Mouse (Mus musculus) heart, embryonic 16.5 days (tissue): Measurements from ENCODE around the gene Slc6a20a. TPM values are rescaled to one million over a fixed set of nuclear protein-coding genes. Genes with fewer than 3 reads are reported as not detected.
"Not testable (repeated sequence)": the region's sequence is repeated elsewhere in the genome, so short reads cannot be mapped to it uniquely, and the experiment has no call there.

ENCODE experiments used
- ATAC-seq: fragments of 200-750 bp; cut with Nextera tagmentation; replicated peaks from 2 replicates; pipeline ENCODE4 v1.8.0; 2017; ENCODE audit warnings: moderate number of reproducible peaks; ENCODE audit not compliant: insufficient read depth, low FRiP score; ENCODE audit errors: extremely low read depth
- H3K27ac ChIP-seq: fragments of 300-500 bp; sonication (generic); 2 replicates; pipeline ENCODE4 v1.5.1; 2014; ENCODE audit warnings: mild to moderate bottlenecking, low read length, control low read depth, moderate library complexity
- H3K27me3 ChIP-seq: fragments of 300-500 bp; sonication (generic); 2 replicates; pipeline ENCODE4 v1.6.1; 2014; ENCODE audit warnings: low read length, mixed read lengths; ENCODE audit not compliant: control insufficient read depth, insufficient read depth
- H3K36me3 ChIP-seq: fragments of 300-500 bp; sonication (generic); 2 replicates; pipeline ENCODE4 v1.6.1; 2014; ENCODE audit not compliant: control insufficient read depth, insufficient read depth
- H3K4me1 ChIP-seq: fragments of 300-500 bp; sonication (generic); 2 replicates; pipeline ENCODE4 v1.6.1; 2014; ENCODE audit warnings: low read length, mixed read lengths; ENCODE audit not compliant: control insufficient read depth, insufficient read depth
- H3K4me2 ChIP-seq: fragments of 300-500 bp; sonication (generic); 2 replicates; pipeline ENCODE4 v1.6.1; 2014; ENCODE audit warnings: low read depth, mild to moderate bottlenecking, control low read depth, low read length
- H3K4me3 ChIP-seq: fragments of 300-500 bp; sonication (generic); 2 replicates; pipeline ENCODE4 v1.5.1; 2014; ENCODE audit warnings: mild to moderate bottlenecking, control low read depth, low read length
- H3K9ac ChIP-seq: fragments of 300-500 bp; sonication (generic); 2 replicates; pipeline ENCODE4 v1.6.1; 2014; ENCODE audit warnings: low read length, control low read depth
- H3K9me3 ChIP-seq: fragments of 300-500 bp; sonication (generic); replicated peaks from 2 replicates; pipeline ENCODE4 v1.6.1; 2016; ENCODE audit warnings: low read length; ENCODE audit not compliant: control insufficient read depth
- WGBS: fragments of 180-500 bp; shearing (Covaris S2); extraction: QIAGEN DNeasy Blood & Tissue Kit; methylation state at CpG from one replicate; pipeline ENCODE4 v1.1.7; 2014; 5-methylcytosine and 5-hydroxymethylcytosine counted together
- polyA plus RNA-seq: library from polyadenylated mRNA; unstranded; fragments of >200 nt; fragmentation: Nextera tagmentation; extraction: Ambion mirVana; gene quantifications from 2 replicates; pipeline ENCODE4 v1.2.1, GENCODE M21; 2015

The Slc6a20a gene
- polyA plus RNA-seq, 1 experiment from 2014 or later = 0.34 TPM

GRCm38 (mm10) chr9:123688227-123688626, 9.5 kb upstream of the Slc6a20a start:
- 50% methylated on average over 1 of the region's 1 CpGs for WGBS
- H3K4me2 ChIP-seq = no peak overlapping the region

GRCm38 (mm10) chr9:123686206-123686605, 7.5 kb upstream of the Slc6a20a start:
- H3K27me3 ChIP-seq = peaks cover 5% of the 10 kb centered on the region; the same call in 1 of the 2 replicates
- ATAC-seq = no peak
- no peak overlapping the region for H3K4me2 ChIP-seq
- H3K36me3 ChIP-seq = no peaks in the 10 kb centered on the region
- WGBS = 82% methylated on average over 5 of the region's 5 CpGs
- H3K9me3 ChIP-seq = peaks cover 2% of the 10 kb centered on the region; the same call in 1 of the 2 replicates
- no peak overlapping the region for H3K27ac ChIP-seq
- no peak overlapping the region for H3K9ac ChIP-seq
- no peak overlapping the region for H3K4me3 ChIP-seq
- no peaks in the 10 kb centered on the region for H3K4me1 ChIP-seq

More at GRCm38 (mm10) chr9:123688227-123688626, 9.5 kb upstream of the Slc6a20a start:
- Histone ChIP-seq H3K4me1 (no peaks in the 10 kb centered on the region), H3K27me3 (no peaks in the 10 kb centered on the region), H3K27ac (no peak overlapping the region), H3K4me3 (no peak overlapping the region), H3K9ac (no peak overlapping the region), H3K36me3 (0 out of 2 replicates have a peak, but pooled peaks cover 2% of the 10 kb centered on the region), H3K9me3 (peaks cover 2% of the 10 kb centered on the region; the same call in 1 of the 2 replicates)
- ATAC-seq = no peak

- no peaks in the 10 kb centered on the region for H3K36me3 ChIP-seq
- peaks cover 24% of the 10 kb centered on the region for H3K27me3 ChIP-seq
- ATAC-seq = no peak
- H3K27ac ChIP-seq = no peak overlapping the region
- H3K9ac ChIP-seq = no peak overlapping the region
- peaks cover 2% of the 10 kb centered on the region; the same call in 1 of the 2 replicates for H3K9me3 ChIP-seq
- 46% methylated on average over 3 of the region's 3 CpGs for WGBS
- no peak overlapping the region for H3K4me3 ChIP-seq
- no peak overlapping the region for H3K4me2 ChIP-seq
- peaks cover 2% of the 10 kb centered on the region; the same call in 1 of the 2 replicates for H3K4me1 ChIP-seq
Observed at GRCm38 (mm10) chr9:123683704-123684103, 5.0 kb upstream of the Slc6a20a start.

- no peak overlapping the region for H3K4me2 ChIP-seq
- peaks cover 46% of the 10 kb centered on the region for H3K27me3 ChIP-seq
- ATAC-seq = no peak
- H3K9me3 ChIP-seq = no peaks in the 10 kb centered on the region
- no peak overlapping the region for H3K27ac ChIP-seq
- H3K4me1 ChIP-seq = peaks cover 7% of the 10 kb centered on the region
- 36% methylated on average over 2 of the region's 2 CpGs for WGBS
- no peaks in the 10 kb centered on the region for H3K36me3 ChIP-seq
- H3K9ac ChIP-seq = no peak overlapping the region
- H3K4me3 ChIP-seq = peak overlapping the region; percentile 51
Observed at GRCm38 (mm10) chr9:123679198-123679597, 513 bp upstream of the Slc6a20a start.

GRCm38 (mm10) chr9:123665645-123666044, 13.0 kb downstream of the Slc6a20a start:
- Histone ChIP-seq H3K4me1 (no peaks in the 10 kb centered on the region), H3K4me3 (no peak overlapping the region), H3K9me3 (no peaks in the 10 kb centered on the region), H3K36me3 (no peaks in the 10 kb centered on the region), H3K27ac (no peak overlapping the region), H3K27me3 (no peaks in the 10 kb centered on the region), H3K4me2 (no peak overlapping the region), H3K9ac (no peak overlapping the region)
- ATAC-seq = no peak
- WGBS = 44% methylated on average over 5 of the region's 5 CpGs

- H3K27me3 ChIP-seq, H3K9ac ChIP-seq, ATAC-seq, H3K36me3 ChIP-seq, H3K4me2 ChIP-seq, H3K27ac ChIP-seq, H3K4me3 ChIP-seq, H3K9me3 ChIP-seq, H3K4me1 ChIP-seq: not testable (repeated sequence)
- 78% methylated on average over 17 of the region's 18 CpGs for WGBS
Observed at GRCm38 (mm10) chr9:123659986-123660676, 18.6 kb downstream of the Slc6a20a start.

GRCm38 (mm10) chr9:123658981-123659380, 19.7 kb downstream of the Slc6a20a start:
- H3K4me1 ChIP-seq = no peaks in the 10 kb centered on the region
- no peak overlapping the region for H3K27ac ChIP-seq
- H3K9ac ChIP-seq = no peak overlapping the region
- H3K9me3 ChIP-seq = no peaks in the 10 kb centered on the region
- H3K27me3 ChIP-seq = no peaks in the 10 kb centered on the region
- H3K4me2 ChIP-seq = no peak overlapping the region
- no peaks in the 10 kb centered on the region for H3K36me3 ChIP-seq
- ATAC-seq = no peak
- no peak overlapping the region for H3K4me3 ChIP-seq

GRCm38 (mm10) chr9:123657457-123657856, 21.2 kb downstream of the Slc6a20a start:
- no peak for ATAC-seq
- no peak overlapping the region for H3K27ac ChIP-seq
- H3K9ac ChIP-seq = no peak overlapping the region
- no peaks in the 10 kb centered on the region for H3K4me1 ChIP-seq
- no peak overlapping the region for H3K4me2 ChIP-seq
- no peaks in the 10 kb centered on the region for H3K27me3 ChIP-seq
- no peaks in the 10 kb centered on the region for H3K9me3 ChIP-seq
- H3K4me3 ChIP-seq = no peak overlapping the region
- no peaks in the 10 kb centered on the region for H3K36me3 ChIP-seq
- WGBS = 72% methylated on average over 3 of the region's 3 CpGs

- no peaks in the 10 kb centered on the region for H3K36me3 ChIP-seq
- 35% methylated on average over 4 of the region's 4 CpGs for WGBS
- H3K4me1 ChIP-seq = no peaks in the 10 kb centered on the region
Observed at GRCm38 (mm10) chr9:123651369-123651768, 27.3 kb downstream of the Slc6a20a start.

More at GRCm38 (mm10) chr9:123651369-123651768, 27.3 kb downstream of the Slc6a20a start:
- no peak overlapping the region for H3K4me3 ChIP-seq
- H3K27ac ChIP-seq = no peak overlapping the region
- no peak overlapping the region for H3K9ac ChIP-seq
- H3K27me3 ChIP-seq = no peaks in the 10 kb centered on the region
- no peaks in the 10 kb centered on the region for H3K9me3 ChIP-seq
- H3K4me2 ChIP-seq = no peak overlapping the region
- no peak for ATAC-seq
